Mouse (Mus musculus) c-Kit-positive CD71-negative TER-119-negative erythroid progenitor cells, embryonic 14.5 days (primary cell): ENCODE measurements around the gene Adgrf3.
"Not testable (repeated sequence)": the region's sequence is repeated elsewhere in the genome, so short reads cannot be mapped to it uniquely, and the experiment has no call there.

Source experiments
- DNase-seq: peaks from one replicate; pipeline ENCODE4 v3.0.0-alpha.2; 2013; ENCODE audit warnings: low read depth

Adgrf3 gene

DNA sequence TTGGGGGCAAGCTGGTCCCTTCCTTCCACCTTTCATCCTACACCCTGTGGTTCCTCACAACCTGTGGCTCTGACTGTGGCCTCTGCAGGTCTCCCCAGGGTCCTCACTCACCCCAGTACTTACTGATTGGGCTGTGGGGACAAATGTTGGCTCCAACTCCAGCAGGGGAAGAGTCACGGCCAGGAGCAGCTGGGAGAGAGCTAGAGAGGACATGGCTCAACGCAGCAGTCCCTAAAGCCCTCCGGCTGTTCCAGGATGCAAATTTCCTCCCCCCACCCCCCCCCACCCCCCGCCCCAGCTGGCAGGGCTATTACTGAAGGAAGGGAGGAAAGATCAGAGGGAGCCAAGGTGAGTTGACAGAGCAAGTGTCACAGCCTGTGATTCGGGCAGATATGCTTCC is at the start of gene Adgrf3:
Gene Adgrf3, minus strand, starts transcription at position 230 of the 400 bp plus-strand sequence.
- DNase-seq = no peak

DNA sequence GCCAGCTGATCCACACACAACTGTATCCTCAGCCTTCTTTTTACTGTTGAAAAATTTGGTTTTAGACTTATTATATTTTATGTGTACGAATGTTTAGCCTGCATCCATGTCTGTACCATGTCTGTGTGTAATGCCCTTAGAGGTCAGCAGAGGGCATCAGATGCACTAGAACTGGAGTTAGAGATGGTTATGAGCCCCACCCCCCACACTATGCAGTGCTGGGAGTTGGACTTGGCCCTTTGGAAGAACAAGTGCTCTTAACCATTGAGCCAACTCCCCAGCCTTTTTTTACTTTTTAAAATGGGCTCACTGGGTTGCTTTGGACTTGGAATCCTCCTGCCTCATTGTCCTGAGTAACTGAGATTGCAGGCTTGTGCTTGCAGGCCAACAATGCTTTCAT is 42.1 kb upstream of the Adgrf3 start:
- no peak for DNase-seq

DNA sequence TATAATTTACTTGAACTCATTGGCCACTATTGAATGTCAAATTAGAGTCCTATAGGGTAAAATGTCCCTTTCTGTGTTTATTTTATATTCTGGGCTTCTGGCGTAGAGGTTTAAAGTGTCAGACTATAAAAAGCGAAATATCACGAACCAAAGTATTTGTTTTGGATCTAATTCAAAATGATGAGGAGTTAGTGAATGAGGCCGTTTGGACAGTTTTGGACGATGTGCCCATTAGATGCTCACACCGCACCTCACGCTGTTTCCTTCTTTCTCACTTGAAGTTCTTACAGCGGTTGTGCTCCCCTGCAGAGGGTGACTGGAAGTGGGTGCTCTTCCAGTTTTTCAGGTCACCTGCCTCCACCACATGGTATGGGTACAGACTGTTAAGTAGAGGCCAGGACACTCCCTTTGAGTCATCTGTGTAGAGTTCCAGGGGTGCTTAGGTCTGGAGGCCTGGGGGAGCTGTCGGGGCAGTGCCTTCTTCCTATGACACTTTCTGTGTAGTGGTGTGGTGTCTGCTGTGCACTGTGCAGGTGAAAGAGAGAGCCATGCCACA is 40.4 kb upstream of the Adgrf3 start:
- DNase-seq = no peak

DNA sequence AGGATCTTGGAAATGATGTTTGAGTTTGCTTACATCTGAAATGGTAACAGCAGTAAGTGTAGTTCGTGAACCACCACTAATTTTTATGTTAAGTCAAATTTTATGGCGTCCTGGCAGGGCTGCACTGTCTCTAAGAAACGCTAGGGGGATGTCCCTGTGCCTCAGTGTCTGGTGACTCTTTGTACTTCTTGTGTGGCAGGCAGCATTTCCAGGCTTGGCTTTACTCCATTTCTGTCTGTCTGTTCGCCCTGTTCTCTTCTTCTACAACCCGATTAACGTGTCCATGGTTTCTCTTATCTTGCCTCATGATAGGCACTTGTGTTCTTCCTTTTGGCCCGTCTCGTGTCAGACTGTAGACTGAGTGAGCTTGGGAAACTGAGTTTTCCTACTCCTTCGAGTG is 38.2 kb upstream of the Adgrf3 start:
- DNase-seq = no peak

DNA sequence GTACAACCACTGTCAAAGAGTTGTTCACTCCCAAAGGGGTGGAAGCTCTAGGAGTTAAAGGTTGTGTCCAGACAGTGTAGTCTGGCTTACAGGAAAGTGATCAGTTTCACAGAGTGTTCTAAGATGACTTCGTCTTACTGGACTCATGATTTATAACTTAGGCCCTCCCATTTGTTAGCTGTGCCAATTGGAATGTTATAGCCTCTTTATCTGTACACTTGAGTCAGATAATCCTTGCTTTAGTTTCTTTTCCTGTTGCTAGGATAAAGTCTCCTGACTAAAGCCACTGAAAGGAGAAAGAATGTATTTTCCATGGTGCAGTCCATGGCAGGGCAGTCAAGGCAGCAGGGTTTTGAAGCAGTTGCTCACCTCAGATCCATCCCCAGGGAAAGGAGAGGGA is 36.9 kb upstream of the Adgrf3 start:
- DNase-seq = no peak

DNA sequence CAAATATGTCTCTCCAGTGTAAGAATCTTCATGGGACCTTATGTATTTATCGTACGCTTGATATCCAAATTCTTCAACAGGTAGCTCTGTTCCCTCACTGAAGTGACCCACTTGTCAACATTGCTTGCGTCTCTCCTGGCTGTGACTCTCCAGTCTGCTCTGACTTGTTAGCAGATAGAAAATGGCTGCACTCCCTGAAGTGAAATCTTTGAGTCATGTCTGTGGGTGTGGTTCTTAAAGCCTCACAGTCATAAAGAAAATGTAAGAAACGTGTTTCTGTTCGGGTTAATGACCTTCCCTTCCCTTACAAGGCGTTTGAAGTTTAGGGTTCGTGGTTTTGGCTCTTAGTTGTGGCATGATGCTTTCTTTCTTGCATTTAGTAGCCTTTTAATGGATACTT is 35.0 kb upstream of the Adgrf3 start:
- DNase-seq = no peak

DNA sequence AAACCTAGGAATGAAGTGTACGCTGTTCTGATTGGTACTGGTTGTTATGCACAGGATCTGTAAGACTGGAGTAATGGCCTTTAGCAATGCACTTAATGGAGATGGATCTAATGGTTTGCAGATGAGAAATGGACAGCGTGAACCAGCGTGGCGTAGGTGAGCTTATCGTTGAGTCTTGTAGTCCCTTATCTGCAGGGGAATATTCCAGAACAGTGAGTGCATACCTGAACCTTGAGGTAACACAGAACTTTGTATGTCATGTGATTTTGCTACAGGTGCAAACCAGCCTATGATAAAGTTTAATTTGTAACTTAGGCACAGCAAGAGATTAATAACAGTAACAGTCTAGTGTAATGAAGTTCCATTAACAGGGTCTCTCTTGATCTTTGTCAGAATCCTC is 33.0 kb upstream of the Adgrf3 start:
- DNase-seq = no peak

DNA sequence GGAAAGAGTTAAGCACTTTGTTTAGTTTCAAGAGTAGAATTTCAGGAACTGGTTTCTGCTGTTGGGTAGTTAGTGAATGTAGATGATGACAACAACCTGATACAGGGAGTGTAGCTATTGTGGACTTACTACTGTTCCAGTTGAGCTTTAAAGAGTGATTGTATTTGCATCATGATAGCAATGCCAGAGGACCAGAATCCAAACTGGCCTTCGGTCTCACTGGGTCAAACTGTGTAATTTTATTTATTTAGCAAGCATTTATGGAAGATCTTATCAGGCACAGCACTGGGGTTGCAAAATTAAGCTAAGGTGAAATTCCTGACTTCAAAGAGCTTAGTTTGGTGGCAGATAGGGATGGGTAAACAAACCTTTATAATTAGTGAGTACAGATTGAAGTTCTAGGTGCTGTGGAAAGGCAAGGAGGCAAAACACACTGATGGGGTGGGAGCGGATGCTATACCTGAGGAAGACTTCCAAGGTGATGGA is 30.2 kb upstream of the Adgrf3 start:
- DNase-seq = no peak

DNA sequence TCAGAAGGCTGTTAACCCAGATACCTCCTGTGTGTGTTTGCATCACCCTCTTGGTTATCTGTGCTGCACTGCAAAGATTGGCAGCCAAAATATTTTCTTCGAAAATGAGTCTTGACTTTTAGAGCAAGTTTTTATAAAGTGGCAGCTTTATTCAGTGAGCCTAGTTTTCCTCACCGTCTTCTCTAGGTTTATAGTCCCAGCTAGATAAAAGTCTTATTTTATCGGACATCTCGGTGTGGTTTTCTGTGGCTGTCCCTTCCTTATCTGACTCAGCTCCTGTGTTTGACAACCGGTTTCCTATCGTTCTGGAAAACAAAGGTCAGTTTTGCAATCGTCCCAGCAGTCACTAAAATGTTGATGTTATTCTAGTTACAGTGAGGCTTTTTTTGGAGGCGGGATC is 28.5 kb upstream of the Adgrf3 start:
- DNase-seq = no peak

DNA sequence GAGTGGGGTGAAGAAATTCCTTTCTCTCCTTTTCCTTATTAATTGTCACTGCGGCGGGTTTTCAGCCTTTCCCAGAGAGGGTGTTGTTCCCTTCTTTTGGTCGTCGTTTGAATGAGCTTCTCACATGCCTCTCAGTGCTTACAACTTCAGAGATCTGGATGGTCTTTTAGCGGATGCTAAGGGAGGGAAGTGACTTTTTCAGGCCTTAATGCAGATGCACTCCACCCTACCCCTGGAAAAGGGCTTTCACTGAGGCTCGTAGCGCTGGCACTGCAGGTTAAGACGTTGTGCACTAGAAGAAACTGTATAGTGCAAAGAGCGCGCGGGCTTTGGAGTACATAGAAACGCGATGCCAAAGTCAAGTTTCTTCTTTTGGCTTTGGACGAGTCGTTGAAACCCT is 27.5 kb upstream of the Adgrf3 start:
- no peak for DNase-seq

DNA sequence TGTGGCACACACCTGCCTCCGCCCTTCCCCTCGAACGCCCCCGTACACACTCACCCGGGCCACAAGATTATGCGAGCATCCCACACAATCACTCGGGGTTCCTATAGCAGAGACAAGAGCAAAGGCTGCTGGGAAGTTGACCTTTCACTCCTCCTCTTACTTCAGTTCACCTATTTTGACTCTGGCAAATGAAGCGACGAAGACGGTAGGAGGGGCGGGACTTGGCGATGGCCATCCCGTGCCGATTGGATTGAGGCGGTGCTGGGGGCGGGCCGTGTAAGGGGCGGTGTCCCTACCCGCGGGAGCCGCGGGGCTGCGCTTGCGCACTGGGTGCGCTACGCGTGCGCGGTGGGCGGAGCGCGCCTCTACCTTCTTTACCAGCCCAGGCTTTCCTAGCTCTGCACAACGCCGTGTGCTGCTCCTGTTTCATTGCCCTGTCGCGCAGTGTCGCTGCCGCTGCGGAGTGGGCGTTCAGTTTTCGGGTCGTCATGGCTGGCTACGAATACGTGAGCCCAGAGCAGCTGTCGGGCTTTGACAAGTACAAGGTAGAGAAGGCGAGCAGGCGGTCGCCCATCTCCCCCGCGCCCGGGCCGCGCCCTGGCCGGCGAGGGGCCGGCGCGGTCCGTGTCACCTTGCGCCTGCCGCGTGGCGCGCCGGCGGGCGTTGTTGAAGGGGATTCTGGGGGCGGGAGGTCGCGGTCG is 26.9 kb upstream of the Adgrf3 start, which contains the start of gene Selenoi:
Gene Selenoi, plus strand, starts transcription at position 311 of the 701 bp plus-strand sequence.
- peak; percentile 94 for DNase-seq

DNA sequence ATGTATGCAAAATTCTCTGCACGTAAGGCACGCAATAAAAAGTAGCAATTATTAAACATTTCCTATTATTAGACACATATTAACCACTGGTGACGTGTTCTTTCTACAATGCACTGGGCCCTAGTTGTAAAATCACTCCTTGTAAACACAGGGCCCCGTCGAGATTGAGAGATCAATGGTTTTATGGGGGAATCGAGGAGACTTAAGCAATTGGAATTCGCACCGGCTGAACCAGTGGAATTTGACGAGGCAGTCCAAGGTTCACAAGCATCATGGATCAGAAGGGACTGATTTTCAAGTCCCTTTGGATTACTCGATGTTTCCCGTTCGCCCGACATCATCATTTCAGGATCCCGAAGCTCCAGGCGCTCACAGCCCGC is 26.4 kb upstream of the Adgrf3 start:
- DNase-seq = no peak

DNA sequence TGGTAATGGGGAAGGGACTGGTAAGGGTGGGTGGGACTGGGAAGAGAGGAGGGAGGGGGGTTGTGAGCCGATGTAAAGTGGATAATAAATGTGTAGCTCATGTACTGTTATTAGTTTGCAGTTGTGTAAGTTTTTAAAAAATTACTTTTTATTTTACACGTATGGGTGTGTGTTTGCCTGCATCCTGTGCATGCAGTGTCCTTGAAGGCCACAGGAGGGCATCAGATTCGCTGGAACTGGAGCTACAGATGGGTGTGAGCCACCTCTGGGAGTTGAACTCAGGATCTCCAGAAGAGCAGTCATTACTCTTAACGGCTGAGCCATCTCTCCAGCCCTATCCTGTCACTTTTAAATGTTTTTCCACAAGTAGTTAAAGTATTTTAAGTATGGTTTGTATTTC is 25.4 kb upstream of the Adgrf3 start:
- DNase-seq = no peak

DNA sequence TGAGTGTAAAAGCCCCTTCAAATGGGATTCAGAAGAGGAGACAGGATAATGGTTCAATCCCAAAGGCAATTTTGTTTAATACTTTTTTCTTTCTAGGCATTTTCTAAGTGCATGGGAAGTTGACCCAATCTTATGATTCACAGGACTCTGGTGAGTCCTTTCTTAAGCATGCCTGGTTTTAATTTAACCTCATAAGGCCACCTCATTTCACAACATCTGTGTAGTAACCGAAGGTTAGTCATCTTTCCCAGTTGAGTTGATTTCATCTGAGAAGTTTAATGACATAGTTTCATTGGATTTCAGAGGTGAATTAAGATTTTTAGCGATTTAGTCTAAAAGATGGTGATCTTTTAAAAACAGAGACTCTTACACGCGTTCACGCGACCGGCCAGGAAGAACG is 17.2 kb upstream of the Adgrf3 start:
- no peak for DNase-seq

DNA sequence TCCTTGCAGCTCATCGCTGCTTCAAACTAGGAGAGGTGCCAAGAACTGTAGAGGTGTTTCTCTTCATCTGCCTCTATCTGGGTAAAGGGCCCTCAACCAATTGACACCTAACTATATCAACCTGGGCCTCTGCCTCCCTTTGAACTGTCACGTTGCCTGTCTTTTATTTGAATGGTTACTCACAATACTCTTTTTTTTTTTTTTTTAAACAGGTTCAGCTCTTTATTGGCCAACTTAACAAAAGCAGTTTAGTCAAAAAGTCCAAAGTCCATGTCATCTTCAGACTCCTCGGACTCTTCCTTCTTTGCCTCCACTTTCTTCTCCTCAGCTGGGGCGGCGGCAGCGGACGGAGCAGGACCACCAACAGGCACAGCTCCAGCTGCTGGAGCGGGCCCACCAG is 15.1 kb upstream of the Adgrf3 start:
- DNase-seq = no peak

DNA sequence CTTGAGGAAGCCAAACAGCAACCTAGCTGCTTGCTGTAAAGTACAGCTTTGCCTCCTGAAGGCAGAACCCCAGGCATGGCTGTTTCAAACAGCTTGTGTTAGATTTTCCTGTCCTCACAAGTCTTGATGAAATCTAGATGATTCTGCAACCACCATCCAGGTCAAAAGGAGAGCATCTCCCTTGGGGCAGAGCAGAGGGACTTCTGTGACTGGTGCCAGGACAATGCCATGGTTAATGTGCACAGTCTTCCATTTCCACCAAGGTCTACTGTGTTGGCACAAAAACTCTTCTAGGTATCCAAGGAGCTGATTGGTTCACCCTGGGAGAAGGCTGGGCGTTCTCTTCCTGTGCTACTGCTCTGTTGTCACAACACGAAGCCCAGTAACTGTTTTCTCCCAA is 14.2 kb upstream of the Adgrf3 start:
- no peak for DNase-seq

DNA sequence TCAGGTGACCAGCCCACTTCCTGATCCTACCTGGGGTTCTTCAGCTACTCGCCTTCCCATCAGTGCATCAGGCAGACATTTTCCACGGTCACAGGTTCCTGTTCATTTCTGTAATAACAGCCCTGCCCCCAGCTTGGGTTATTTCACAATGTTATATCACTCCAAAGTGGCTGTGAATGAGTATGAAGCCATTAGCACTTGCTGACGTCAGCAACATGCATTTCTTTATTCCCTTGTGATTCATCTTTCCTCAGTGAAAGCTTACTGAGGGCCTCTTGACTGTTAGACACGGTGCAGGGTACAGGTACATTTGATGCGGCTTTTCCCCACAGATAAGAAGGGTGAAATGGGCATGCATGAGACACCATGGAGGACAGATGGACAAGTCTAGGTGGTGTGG is 10.4 kb upstream of the Adgrf3 start:
- no peak for DNase-seq

DNA sequence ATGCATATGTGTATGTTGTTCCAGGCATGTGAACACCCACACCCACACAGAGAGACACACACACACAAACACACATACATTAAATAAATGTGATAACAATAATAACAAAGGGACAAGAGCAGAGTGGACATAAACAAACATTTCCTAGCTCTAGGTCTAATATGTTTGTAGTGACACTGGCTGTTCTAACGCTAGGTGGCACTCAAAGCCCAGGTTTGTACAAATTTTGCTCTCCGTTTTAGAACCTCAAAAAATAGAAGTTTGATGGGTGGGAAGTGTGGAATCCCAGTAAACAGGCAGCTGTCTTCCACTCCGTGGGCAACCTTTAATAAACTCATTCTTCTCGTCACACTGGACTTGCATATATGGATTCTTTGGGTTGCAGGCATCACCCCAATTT is 9.4 kb upstream of the Adgrf3 start:
- DNase-seq = peak; percentile 37

DNA sequence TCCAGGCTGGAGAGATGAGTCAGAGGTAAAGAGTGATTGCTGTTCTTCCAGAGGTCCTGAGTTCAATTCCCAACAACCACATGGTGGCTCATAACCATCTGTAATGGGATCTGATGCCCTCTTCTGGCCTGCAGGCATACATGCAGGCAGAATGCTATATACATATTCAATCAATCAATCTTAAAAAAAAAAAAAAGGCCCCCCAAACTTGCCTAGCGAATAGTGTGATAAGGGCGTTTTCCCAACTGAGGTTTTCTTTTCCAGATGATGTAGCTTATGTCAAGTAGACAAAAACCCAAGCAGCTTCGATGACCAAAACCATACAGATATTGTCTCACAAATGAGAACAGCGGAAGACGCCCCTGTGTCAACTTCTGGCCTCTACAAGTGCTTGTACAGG is 5.2 kb upstream of the Adgrf3 start:
- DNase-seq = not testable (repeated sequence)

DNA sequence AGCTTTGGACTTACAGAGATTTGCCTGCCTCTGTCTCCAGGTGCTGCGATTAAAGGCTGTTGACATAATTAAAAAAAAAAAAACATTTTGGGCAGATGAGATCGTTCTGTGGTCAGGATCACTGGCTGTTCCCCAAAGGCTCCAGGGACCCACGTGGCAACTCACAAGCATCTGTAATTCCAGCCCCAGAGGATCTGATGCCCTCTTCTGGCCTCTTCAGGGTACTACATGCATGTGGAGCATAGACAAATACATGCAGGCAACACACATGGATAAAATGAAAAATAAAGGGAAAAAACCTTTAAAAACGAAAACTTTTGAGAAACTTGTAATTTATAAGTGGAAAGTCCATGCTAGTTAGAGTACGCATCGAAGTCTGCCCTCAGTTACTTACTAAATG is 1.8 kb upstream of the Adgrf3 start:
- DNase-seq = peak; percentile 53

DNA sequence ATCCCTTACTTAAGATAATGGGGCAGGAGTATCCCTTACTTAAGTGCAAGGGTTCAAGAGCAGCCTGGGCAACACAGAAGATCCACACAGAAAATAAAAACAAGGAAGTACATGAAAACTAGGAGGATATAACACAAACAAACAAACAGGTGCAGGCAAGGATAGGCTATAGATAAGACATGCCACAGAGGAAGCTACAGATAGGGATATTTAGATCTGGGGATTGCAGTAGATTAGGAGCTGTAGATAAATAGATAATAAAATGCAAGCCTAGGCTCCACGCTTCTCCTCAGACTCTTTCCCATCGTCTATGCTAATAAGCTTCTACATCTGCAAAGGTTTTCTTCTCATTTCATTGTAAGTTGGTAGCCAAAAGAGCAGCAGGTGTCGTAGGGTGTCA is 488 bp downstream of the Adgrf3 start:
- DNase-seq = no peak

DNA sequence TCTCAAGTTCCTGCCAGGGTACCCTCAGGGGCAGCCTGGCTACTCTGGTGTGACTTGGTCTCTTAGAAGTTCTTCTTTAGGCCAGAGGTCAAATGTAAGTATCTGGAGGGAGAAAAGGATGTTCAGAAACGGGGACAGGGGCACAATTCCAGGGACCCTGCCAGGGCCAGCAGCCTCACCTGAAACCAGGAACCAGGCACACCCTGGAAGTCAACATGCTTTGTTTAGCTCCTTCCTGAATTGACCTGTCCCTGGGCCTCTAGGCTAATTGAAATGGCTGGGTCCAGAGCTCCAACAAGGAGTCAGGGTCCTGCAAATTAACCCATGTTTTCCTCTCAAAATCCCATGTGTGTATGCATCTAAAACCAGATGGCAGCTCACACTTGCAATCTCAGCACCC is 1.1 kb downstream of the Adgrf3 start:
- DNase-seq = no peak

DNA sequence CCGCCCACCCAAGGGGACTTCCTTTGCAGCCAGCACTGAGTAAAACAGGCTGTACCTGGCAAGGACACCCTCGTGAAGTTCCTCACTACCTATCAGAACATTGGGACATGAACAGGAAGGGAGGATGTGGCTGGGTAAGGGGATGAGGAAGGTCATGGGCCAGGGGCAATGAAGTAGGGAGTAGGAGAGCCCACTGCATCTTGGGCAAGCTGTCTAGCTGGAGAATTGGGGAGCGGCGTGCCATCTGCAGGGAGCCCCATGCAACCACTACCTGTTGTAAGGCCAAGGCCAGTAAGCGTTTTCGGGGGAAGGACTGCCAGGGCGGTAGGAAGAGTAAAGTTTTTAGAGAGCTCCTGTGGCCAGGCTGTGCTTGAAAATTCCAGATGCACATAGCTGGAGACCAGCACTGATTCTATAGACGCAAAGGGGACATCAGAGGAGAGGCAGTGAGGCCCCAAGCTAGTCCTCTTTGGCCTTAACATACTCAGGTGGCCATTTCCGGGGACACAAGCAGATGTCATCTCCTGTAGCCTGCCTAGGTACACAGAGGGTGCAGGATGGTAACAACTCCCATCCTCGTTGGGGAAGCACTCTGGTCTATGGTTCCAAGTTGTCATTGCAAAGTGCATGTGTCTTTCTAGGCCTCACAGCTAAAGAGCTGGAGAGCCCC is 2.2 kb downstream of the Adgrf3 start:
- no peak for DNase-seq

DNA sequence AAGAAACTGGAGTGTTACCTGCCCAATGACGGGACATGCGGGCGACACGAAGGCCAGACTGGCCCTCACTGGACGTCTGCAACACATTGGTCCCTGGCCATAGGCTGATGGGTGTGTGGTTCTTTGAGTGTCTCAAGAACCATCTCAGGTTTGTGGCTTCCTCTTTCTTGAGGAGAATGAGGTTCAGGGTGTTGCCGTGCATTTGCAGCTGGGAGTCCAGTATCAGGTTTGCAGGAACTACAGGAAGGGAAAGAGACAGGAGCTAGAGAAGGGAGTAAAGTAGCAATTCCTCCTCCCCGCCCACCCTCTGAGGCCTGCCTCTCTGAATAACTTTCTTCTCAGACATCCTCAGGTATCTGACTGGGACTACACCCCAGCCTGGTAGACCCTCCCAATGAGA is 3.3 kb downstream of the Adgrf3 start:
- no peak for DNase-seq
